9 mouse cellular contexts compared by ENCODE assay signal in genomic region chr16:31276539-31276938, GRCm38 (mm10). TPM values are rescaled to one million over a fixed set of nuclear protein-coding genes. Genes with fewer than 3 reads are reported as not detected.
A peak's percentile ranks its signal among the peaks of the same experiment; 100 is the strongest.
DNase-seq lines count a peak whose midpoint lies in the region; ATAC-seq and TF ChIP-seq lines count a peak whose summit lies in the region.
"Had no signal": no experiment of that assay in that cellular context is flagged by ENCODE, and none has a peak within 500 bp of the region (broad histone marks: within the 10 kb centered on the region; RNA-seq: fewer than 3 reads in every experiment).

No protein-coding gene starts in this region.

- no peak overlapping the region for H3K9ac ChIP-seq in hindbrain, postnatal 0 days (replicated peaks; ENCODE audit: low read length)
- H3K9ac ChIP-seq: midbrain, embryonic 12.5 days had no signal

- peaks cover 17% of the 10 kb centered on the region for H3K4me1 ChIP-seq in hindbrain, postnatal 0 days (ENCODE audit: insufficient read depth, low read length)
- H3K4me1 ChIP-seq in hindbrain, embryonic 10.5 days (replicated peaks), result peaks cover 22% of the 10 kb centered on the region
- peaks cover 43% of the 10 kb centered on the region for H3K4me1 ChIP-seq in heart, embryonic 10.5 days

- no peak for ATAC-seq in hindbrain, postnatal 0 days
- ATAC-seq in activated CD4-positive, CD25-positive, alpha-beta regulatory T cell, adult 4 months, result no peak

- no peaks in the 10 kb centered on the region for H3K36me3 ChIP-seq in hindbrain, postnatal 0 days (ENCODE audit: insufficient read depth, low read length)
- peaks cover 10% of the 10 kb centered on the region for H3K36me3 ChIP-seq in hindbrain, embryonic 10.5 days
- H3K36me3 ChIP-seq in heart, embryonic 10.5 days, result peaks cover 5% of the 10 kb centered on the region
- H3K36me3 ChIP-seq: midbrain, embryonic 12.5 days had no signal

- TF ChIP-seq CTCF in hindbrain, postnatal 0 days (IDR thresholded peaks at IDR 0.05; ENCODE audit: low read depth), result no peak

- H3K9me3 ChIP-seq in hindbrain, postnatal 0 days (ENCODE audit: low read length), result no peaks in the 10 kb centered on the region
- H3K9me3 ChIP-seq in hindbrain, embryonic 10.5 days, result no peaks in the 10 kb centered on the region
- H3K9me3 ChIP-seq in heart, embryonic 10.5 days, result no peaks in the 10 kb centered on the region
- H3K9me3 ChIP-seq: midbrain, embryonic 12.5 days had no signal

- H3K4me2 ChIP-seq in hindbrain, postnatal 0 days (ENCODE audit: low read depth, low read length), result no peak overlapping the region
- H3K4me2 ChIP-seq: midbrain, embryonic 12.5 days had no signal

- H3K27ac ChIP-seq in hindbrain, postnatal 0 days, result peak overlapping the region; percentile 0; the same call in 1 of the 2 replicates
- H3K27ac ChIP-seq in hindbrain, embryonic 10.5 days, result no peak overlapping the region
- peak overlapping the region; percentile 65; the same call in 1 of the 2 replicates for H3K27ac ChIP-seq in heart, embryonic 10.5 days
- H3K27ac ChIP-seq: midbrain, embryonic 12.5 days had no signal

- peak; percentile 48 for DNase-seq in hindbrain, postnatal 0 days (ENCODE audit: low spot score)
- DNase-seq in hindbrain, embryonic 10.5 days (ENCODE audit: low spot score), result no peak
- peak; percentile 63 to 71 for DNase-seq in cerebellum, adult 18-20 months
- no peak for DNase-seq in heart, embryonic 10.5 days (ENCODE audit: low spot score)
- peak; percentile 88 for DNase-seq in kidney, postnatal 10 days
- peak; percentile 83 for DNase-seq in lung, postnatal 14 days
- peak; percentile 18 for DNase-seq in yolk sac, embryonic 10.5 days (ENCODE audit: low spot score)

- no peak overlapping the region for H3K4me3 ChIP-seq in hindbrain, postnatal 0 days (ENCODE audit: low read length)
- no peak overlapping the region for H3K4me3 ChIP-seq in hindbrain, embryonic 10.5 days
- H3K4me3 ChIP-seq in heart, embryonic 10.5 days, result peak overlapping the region; percentile 8; the same call in 1 of the 2 replicates
- H3K4me3 ChIP-seq: midbrain, embryonic 12.5 days had no signal

- no peaks in the 10 kb centered on the region for H3K27me3 ChIP-seq in hindbrain, postnatal 0 days (ENCODE audit: insufficient read depth, low read length)
- H3K27me3 ChIP-seq in hindbrain, embryonic 10.5 days (ENCODE audit: insufficient read depth, poor library complexity, severe bottlenecking), result no peaks in the 10 kb centered on the region
- H3K27me3 ChIP-seq in heart, embryonic 10.5 days (ENCODE audit: insufficient read depth, poor library complexity, severe bottlenecking), result no peaks in the 10 kb centered on the region
- H3K27me3 ChIP-seq: midbrain, embryonic 12.5 days had no signal

- WGBS in hindbrain, postnatal 0 days, result 46% methylated on average over 7 of the region's 7 CpGs
- 74% methylated on average over 7 of the region's 7 CpGs for WGBS in hindbrain, embryonic 10.5 days
- WGBS in heart, embryonic 10.5 days, result 47% methylated on average over 7 of the region's 7 CpGs

RNA-seq across cellular contexts. Expression of gene Ppp1r2, which starts 1.5 kb away (rescaled TPM):
- total RNA-seq in hindbrain, postnatal 0 days (2014; rRNA removed), result 53.4 and 59.6 TPM in 2 replicates
- polyA plus RNA-seq in hindbrain, postnatal 0 days (2015; fragmentation: Nextera tagmentation; extraction: Ambion mirVana), result 104 TPM in 2 replicates
- polyA plus RNA-seq in hindbrain, embryonic 10.5 days (2016; fragmentation: Nextera tagmentation; extraction: Ambion mirVana), result 99.2 and 99.9 TPM in 2 replicates
- polyA plus RNA-seq in heart, embryonic 10.5 days (2016; fragmentation: Nextera tagmentation; extraction: Ambion mirVana), result 85.0 and 95.4 TPM in 2 replicates
- polyA plus RNA-seq in activated CD4-positive, CD25-positive, alpha-beta regulatory T cell, adult 4 months (2017; shearing (Covaris generic)), result 10 to 100 TPM; 20.3 to 20.8 TPM

RNA-seq across cellular contexts. Expression of gene Apod, which starts 38.1 kb away (rescaled TPM):
- 48.1 and 68.5 TPM in 2 replicates for total RNA-seq in hindbrain, postnatal 0 days (2014; rRNA removed)
- 293 and 295 TPM in 2 replicates for polyA plus RNA-seq in hindbrain, postnatal 0 days (2015; fragmentation: Nextera tagmentation; extraction: Ambion mirVana)
- polyA plus RNA-seq in hindbrain, embryonic 10.5 days (2016; fragmentation: Nextera tagmentation; extraction: Ambion mirVana), result 18.0 and 41.8 TPM in 2 replicates
- not detected in 2 replicates for polyA plus RNA-seq in heart, embryonic 10.5 days (2016; fragmentation: Nextera tagmentation; extraction: Ambion mirVana)
- polyA plus RNA-seq in activated CD4-positive, CD25-positive, alpha-beta regulatory T cell, adult 4 months (2017; shearing (Covaris generic)), result not detected

Comparison
In these comparisons a context has a peak if more than half of its experiments do, and no peak if none do; other contexts are left out.
1. DNase-seq: peak in hindbrain, postnatal 0 days (single experiment), cerebellum, adult 18-20 months (2 of 2), kidney, postnatal 10 days (single experiment), lung, postnatal 14 days (single experiment) and yolk sac, embryonic 10.5 days (single experiment); none in hindbrain, embryonic 10.5 days (single experiment) and heart, embryonic 10.5 days (single experiment).
2. RNA of gene Apod, which starts 38.1 kb away (polyA plus RNA-seq): 293 to 295 TPM in hindbrain, postnatal 0 days and 18.0 to 41.8 TPM in hindbrain, embryonic 10.5 days; not detected in activated CD4-positive, CD25-positive, alpha-beta regulatory T cell, adult 4 months and not detected in heart, embryonic 10.5 days; every median in the first group is over 10 times any median in the second.